Mouse (Mus musculus) left cerebral cortex, adult 6 months (tissue): ENCODE data around the gene Rcvrn. TPM values are rescaled to one million over a fixed set of nuclear protein-coding genes. Genes with fewer than 3 reads are reported as not detected.

Experiments used
- long read RNA-seq, 2 experiments: library from polyadenylated mRNA; unstranded; transcript quantifications; one replicate each; pipeline ENCODE4 v2.0.0; 2019 to 2020
- polyA plus RNA-seq: library from polyadenylated mRNA; unstranded; fragments of <200 nt; fragmentation: Nextera tagmentation; gene quantifications from 2 replicates; pipeline ENCODE4 v1.2.3, GENCODE M21; 2021

The Rcvrn gene
- polyA plus RNA-seq: not detected in 2 replicates
- long read RNA-seq, experiment 1: 0 reads
- long read RNA-seq, experiment 2: 0 reads

DNA sequence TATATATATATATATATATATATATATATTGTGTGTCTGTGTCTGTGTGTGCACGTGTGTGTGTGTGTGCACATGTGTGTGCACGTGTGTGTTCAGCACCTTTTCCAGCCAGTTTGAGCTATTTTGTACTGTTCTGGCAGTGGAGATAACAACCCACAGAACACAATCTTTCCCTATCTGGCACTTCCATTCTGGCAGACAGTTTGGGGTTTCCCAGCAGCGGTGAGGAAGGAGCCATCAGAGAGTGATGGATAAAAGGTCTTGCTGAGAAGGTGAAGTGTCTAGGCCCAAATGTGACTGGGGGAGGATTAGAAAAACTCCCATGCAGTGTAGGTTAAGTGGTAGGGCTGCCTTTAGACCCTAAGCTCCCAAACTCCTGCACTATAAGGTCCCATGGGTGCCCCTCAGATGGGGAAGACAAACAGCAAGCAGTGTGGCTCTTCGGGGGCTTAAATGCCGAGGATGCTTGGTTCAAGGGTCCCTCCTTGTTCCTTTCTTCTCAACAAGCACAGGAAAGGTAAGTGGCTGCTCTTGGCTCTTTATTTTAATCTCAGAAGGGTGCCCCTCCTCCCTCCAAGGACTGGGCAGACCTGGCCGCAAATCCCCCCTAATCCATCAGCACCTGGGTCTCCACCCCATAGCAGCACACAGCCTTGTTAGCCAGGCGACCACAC is at the start of gene Rcvrn:
Gene Rcvrn (plus strand): TSS at position 624 of the 674 bp plus-strand sequence.

Other genes with a start within 250 kb of the Rcvrn start
- gene Gas7, start 239.9 kb upstream of the Rcvrn start, polyA plus RNA-seq: 261 and 298 TPM in 2 replicates
- 0.44 and 0.63 TPM in 2 replicates for gene Glp2r, start 75.8 kb downstream of the Rcvrn start, polyA plus RNA-seq
- gene Gsg1l2, start 79.3 kb downstream of the Rcvrn start, polyA plus RNA-seq: not detected in 2 replicates
- gene Dhrs7c, start 102.9 kb downstream of the Rcvrn start, polyA plus RNA-seq: not detected in 2 replicates
- gene Usp43, start 226.8 kb downstream of the Rcvrn start, polyA plus RNA-seq: 0.88 and 2.1 TPM in 2 replicates